Mouse (Mus musculus): ENCODE measurements around the gene Ptov1. TPM values are rescaled to one million over a fixed set of nuclear protein-coding genes. Genes with fewer than 3 reads are reported as not detected.
A peak's percentile ranks its signal among the peaks of the same experiment; 100 is the strongest.

Ptov1 gene
- polyA plus RNA-seq, 1 experiment: 212 TPM

DNA sequence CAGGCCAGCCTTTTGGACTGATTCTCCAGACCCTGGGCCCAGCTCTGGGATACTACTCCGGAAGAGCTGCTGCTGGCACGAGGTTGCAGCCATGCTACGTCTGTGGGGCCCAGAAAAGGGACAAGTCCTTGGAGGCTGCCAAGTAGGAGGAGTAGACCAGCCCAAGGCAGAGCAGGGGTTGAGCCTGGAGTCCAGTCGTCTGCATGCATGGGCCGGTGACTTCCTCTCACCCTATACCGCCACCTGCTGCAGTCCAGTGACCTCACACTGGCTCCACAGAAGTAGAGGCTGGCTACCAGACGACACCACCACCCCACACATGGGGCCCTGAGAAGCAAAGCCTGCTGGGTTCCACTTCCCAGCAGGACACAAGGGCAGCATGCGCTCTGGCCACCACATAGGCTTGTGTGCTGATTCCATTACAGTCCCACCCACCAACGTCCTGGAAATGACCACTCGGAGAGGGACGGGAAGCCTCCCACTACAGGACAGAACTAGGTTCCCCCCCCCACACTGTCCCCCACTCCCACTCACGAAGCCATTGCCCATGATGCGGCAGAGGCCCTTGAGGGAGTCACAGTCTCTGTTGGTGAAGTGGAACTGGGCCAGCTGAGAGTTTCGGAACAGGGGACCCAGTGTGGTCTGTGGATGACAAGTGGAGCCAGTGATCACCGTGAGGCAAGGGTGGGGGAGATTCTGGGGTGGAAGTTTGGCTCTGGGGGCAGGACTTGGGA, 3.1 kb downstream of the Ptov1 start:
- Histone ChIP-seq H3K4me3 (ENCODE audit: insufficient read depth, low read depth, low read length) (no peak overlapping the region), H3K4me1 (ENCODE audit: control insufficient read depth, insufficient read depth, low read length) (peaks cover 21% of the 10 kb centered on the region), H3K27me3 (replicated peaks; ENCODE audit: control insufficient read depth, insufficient read depth, low read length) (no peaks in the 10 kb centered on the region), H3K27ac (ENCODE audit: insufficient read depth, low read depth, low read length) (peak overlapping the region; percentile 12; the same call in 1 of the 2 replicates), H3K36me3 (ENCODE audit: control insufficient read depth, insufficient read depth, low read length) (no peaks in the 10 kb centered on the region)
- TF ChIP-seq CTCF (conservative IDR thresholded peaks at IDR 0.05; ENCODE audit: insufficient read depth, insufficient read length, low read depth, low read length) (no peak; the same call in 1 of the 2 replicates), POLR2A (IDR thresholded peaks at IDR 0.05; ENCODE audit: low read depth, low read length) (no peak)
- 17% methylated on average over 15 of the region's 15 CpGs for WGBS
- DNase-seq: peak; percentile 81

DNA sequence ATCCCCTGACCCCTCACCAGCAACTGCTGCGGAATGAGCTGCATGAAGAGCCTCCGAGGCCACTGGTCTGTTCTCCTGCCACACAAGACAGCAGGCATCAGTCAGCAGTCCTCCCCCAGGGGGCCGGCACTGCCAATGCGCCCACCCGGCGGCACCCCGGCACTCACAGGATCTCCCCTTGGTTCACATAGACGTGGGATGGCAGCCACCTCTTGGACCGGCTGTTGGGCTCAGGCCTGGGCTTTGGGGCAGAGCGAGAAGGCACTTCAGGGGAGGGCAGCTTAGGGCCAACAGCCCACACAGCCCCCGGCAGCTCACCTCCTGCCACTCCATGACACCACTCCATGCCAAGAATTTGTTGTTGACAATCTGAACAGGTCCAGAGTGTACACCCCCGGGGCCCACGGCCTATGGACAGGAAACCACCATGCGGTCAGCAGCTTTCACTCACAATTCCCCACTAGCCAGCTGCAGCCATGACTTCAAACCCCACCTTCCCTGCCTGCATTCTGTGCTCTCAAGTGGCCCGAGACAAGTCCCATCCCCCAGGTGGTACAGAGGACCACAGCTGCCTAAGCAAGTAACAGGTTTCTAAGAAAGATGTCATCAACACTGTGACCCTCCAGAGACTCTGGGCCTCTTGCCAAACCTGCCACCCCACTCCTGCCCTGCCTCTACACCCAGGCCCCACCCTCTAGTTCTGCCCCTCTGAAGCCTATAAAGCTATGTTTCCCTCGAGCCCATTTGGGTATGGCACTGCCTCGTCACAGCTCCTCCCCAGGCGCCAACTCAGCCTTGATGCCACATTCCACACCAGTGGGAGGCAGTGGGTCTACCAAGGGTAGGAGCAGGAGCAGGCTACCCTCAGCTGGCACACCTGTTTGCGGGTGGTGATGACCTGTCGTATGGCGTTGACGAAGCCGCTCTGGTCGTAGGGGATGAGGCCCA, 4.7 kb downstream of the Ptov1 start:
- Histone ChIP-seq H3K4me1 (ENCODE audit: control insufficient read depth, insufficient read depth, low read length) (peaks cover 21% of the 10 kb centered on the region), H3K27ac (ENCODE audit: insufficient read depth, low read depth, low read length) (no peak overlapping the region), H3K27me3 (replicated peaks; ENCODE audit: control insufficient read depth, insufficient read depth, low read length) (no peaks in the 10 kb centered on the region), H3K4me3 (ENCODE audit: insufficient read depth, low read depth, low read length) (no peak overlapping the region), H3K36me3 (ENCODE audit: control insufficient read depth, insufficient read depth, low read length) (no peaks in the 10 kb centered on the region)
- no peak for TF ChIP-seq POLR2A (IDR thresholded peaks at IDR 0.05; ENCODE audit: low read depth, low read length)
- no peak for TF ChIP-seq CTCF (conservative IDR thresholded peaks at IDR 0.05; ENCODE audit: insufficient read depth, insufficient read length, low read depth, low read length)
- 67% methylated on average over 24 of the region's 24 CpGs for WGBS
- no peak for DNase-seq

DNA sequence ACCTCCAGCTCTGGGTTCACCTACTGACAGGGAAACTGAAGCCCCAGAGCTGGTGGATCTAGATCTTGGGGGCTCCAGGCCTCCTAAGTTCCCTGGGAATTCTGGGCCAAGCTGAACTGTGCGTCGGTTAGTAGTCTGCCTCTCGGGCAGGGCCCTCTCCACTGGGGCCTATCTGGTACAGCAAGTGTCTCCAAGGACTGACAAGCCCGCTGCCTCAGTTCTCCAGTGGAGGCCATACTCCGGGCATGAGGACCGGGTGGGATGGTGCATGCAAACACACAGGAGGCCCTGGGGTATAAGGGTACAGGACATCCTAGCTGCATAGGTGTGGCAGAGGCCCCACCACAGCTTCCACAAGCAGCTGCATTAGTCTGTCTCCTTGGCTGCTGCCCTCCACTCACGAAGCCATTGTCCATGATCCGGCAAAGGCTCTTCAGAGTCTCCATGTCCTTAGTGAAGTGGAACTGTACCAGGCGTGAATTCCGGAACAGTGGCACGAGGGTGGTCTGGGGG, 5.5 kb downstream of the Ptov1 start:
- no peaks in the 10 kb centered on the region for H3K36me3 ChIP-seq (ENCODE audit: control insufficient read depth, insufficient read depth, low read length)
- 81% methylated on average over 11 of the region's 11 CpGs for WGBS
- no peak for DNase-seq
- H3K27ac ChIP-seq (ENCODE audit: insufficient read depth, low read depth, low read length): no peak overlapping the region
- H3K4me3 ChIP-seq (ENCODE audit: insufficient read depth, low read depth, low read length): no peak overlapping the region
- no peaks in the 10 kb centered on the region for H3K27me3 ChIP-seq (replicated peaks; ENCODE audit: control insufficient read depth, insufficient read depth, low read length)
- TF ChIP-seq POLR2A (IDR thresholded peaks at IDR 0.05; ENCODE audit: low read depth, low read length) (no peak), CTCF (conservative IDR thresholded peaks at IDR 0.05; ENCODE audit: insufficient read depth, insufficient read length, low read depth, low read length) (no peak)
- H3K4me1 ChIP-seq (ENCODE audit: control insufficient read depth, insufficient read depth, low read length): peaks cover 21% of the 10 kb centered on the region

DNA sequence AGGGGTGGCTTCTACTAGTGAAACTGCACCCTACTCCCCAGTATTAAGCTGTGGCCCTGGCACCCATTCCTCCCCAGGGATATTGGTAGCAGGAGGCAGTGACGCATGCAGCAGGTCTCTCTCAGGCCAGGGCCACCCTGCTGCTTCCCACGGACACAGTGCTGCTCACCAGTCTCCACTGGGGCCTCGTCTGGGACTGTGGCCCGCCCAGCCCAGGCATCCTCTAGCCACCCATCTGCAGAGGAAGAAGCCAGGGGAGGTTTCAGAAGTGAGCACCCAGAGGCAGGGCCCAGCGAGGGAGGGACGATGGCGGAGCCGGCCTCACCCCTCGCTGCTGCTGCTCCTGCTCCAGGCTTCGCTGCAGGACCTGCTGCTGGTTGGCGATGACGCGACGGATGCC, 6.4 kb downstream of the Ptov1 start:
- TF ChIP-seq CTCF (conservative IDR thresholded peaks at IDR 0.05; ENCODE audit: insufficient read depth, insufficient read length, low read depth, low read length): no peak
- no peak for TF ChIP-seq POLR2A (IDR thresholded peaks at IDR 0.05; ENCODE audit: low read depth, low read length)
- Histone ChIP-seq H3K27me3 (replicated peaks; ENCODE audit: control insufficient read depth, insufficient read depth, low read length) (no peaks in the 10 kb centered on the region), H3K36me3 (ENCODE audit: control insufficient read depth, insufficient read depth, low read length) (no peaks in the 10 kb centered on the region), H3K4me3 (ENCODE audit: insufficient read depth, low read depth, low read length) (no peak overlapping the region), H3K4me1 (ENCODE audit: control insufficient read depth, insufficient read depth, low read length) (peaks cover 16% of the 10 kb centered on the region), H3K27ac (ENCODE audit: insufficient read depth, low read depth, low read length) (no peak overlapping the region)
- DNase-seq: no peak
- WGBS: 82% methylated on average over 14 of the region's 14 CpGs

DNA sequence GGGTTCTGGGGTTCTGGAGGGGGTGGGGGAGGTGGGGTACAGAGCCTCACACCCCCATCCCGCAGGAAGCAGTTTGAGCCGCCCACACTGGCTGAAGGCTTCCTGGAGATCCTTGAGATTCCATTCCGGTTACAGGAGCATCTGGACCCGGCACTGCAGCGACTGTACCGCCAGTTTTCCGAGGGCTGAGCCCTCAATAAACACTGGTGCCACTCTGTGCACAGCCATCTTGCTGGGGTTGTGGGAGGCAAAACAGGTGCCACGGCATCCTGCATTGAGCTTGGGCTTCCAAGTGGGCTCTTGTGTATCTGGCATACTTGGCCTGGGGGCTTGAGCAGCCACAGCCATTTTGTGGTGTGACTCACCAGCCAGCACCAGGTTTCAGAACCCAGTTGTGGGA, 7.2 kb downstream of the Ptov1 start:
- Histone ChIP-seq H3K27me3 (replicated peaks; ENCODE audit: control insufficient read depth, insufficient read depth, low read length) (no peaks in the 10 kb centered on the region), H3K27ac (ENCODE audit: insufficient read depth, low read depth, low read length) (no peak overlapping the region), H3K36me3 (ENCODE audit: control insufficient read depth, insufficient read depth, low read length) (no peaks in the 10 kb centered on the region), H3K4me3 (ENCODE audit: insufficient read depth, low read depth, low read length) (no peak overlapping the region), H3K4me1 (ENCODE audit: control insufficient read depth, insufficient read depth, low read length) (peaks cover 10% of the 10 kb centered on the region)
- 76% methylated on average over 8 of the region's 8 CpGs for WGBS
- no peak for DNase-seq
- TF ChIP-seq POLR2A (IDR thresholded peaks at IDR 0.05; ENCODE audit: low read depth, low read length): no peak
- TF ChIP-seq CTCF (conservative IDR thresholded peaks at IDR 0.05; ENCODE audit: insufficient read depth, insufficient read length, low read depth, low read length): no peak

DNA sequence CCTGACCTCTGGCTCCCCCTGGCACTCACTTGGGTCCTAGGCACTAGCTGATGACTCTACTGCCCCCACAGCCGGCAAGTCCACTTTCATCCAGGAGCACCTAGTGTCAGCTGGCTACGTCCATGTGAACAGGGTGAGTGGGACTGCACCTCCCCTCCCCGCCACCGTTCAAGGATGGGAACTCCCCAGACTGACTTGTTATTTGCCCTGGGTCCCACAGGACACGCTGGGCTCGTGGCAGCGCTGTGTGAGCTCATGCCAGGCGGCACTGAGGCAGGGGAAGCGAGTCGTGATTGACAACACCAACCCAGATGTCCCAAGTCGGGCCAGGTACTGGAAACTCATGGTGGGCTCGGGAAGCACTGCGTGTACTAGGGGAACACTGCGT, 8.2 kb downstream of the Ptov1 start:
- Histone ChIP-seq H3K27ac (ENCODE audit: insufficient read depth, low read depth, low read length) (no peak overlapping the region), H3K4me1 (ENCODE audit: control insufficient read depth, insufficient read depth, low read length) (peaks cover 6% of the 10 kb centered on the region), H3K4me3 (ENCODE audit: insufficient read depth, low read depth, low read length) (no peak overlapping the region), H3K36me3 (ENCODE audit: control insufficient read depth, insufficient read depth, low read length) (no peaks in the 10 kb centered on the region), H3K27me3 (replicated peaks; ENCODE audit: control insufficient read depth, insufficient read depth, low read length) (no peaks in the 10 kb centered on the region)
- TF ChIP-seq CTCF (conservative IDR thresholded peaks at IDR 0.05; ENCODE audit: insufficient read depth, insufficient read length, low read depth, low read length) (no peak), POLR2A (IDR thresholded peaks at IDR 0.05; ENCODE audit: low read depth, low read length) (no peak)
- DNase-seq: no peak
- WGBS: 79% methylated on average over 14 of the region's 14 CpGs

Data from kidney, adult 2 months (tissue).